Mouse (Mus musculus) R1 (cell line): Measurements from ENCODE around the gene Ankfy1.

ENCODE experiments used
- DNase-seq: peaks from one replicate; pipeline ENCODE4 v3.0.0-alpha.2; 2018; ENCODE audit warnings: low read depth, low spot score

The Ankfy1 gene

GRCm38 (mm10) chr11:72792033-72792432 lies 102.2 kb downstream of the Ankfy1 start:
- DNase-seq = no peak

GRCm38 (mm10) chr11:72795149-72795454 lies 105.3 kb downstream of the Ankfy1 start:
- DNase-seq = no peak

GRCm38 (mm10) chr11:72795455-72796295 lies 105.9 kb downstream of the Ankfy1 start, which contains the start of the genes Cyb5d2 and Zzef1:
Gene Cyb5d2 (minus strand): TSS chr11:72796142.
Gene Zzef1 (plus strand): TSS chr11:72796226.
- peak; percentile 98 for DNase-seq

GRCm38 (mm10) chr11:72796296-72796687 lies 106.5 kb downstream of the Ankfy1 start:
- DNase-seq = no peak

GRCm38 (mm10) chr11:72796773-72797338 lies 107.0 kb downstream of the Ankfy1 start:
- DNase-seq = peak; percentile 10

- DNase-seq = no peak
These were observed 108.3 kb downstream of the Ankfy1 start for GRCm38 (mm10) chr11:72798112-72798511.

GRCm38 (mm10) chr11:72801182-72801581 lies 111.4 kb downstream of the Ankfy1 start:
- no peak for DNase-seq

- DNase-seq = no peak
These were observed 113.2 kb downstream of the Ankfy1 start for GRCm38 (mm10) chr11:72803038-72803437.

GRCm38 (mm10) chr11:72804586-72804985 lies 114.8 kb downstream of the Ankfy1 start:
- no peak for DNase-seq

- no peak for DNase-seq
These were observed 115.4 kb downstream of the Ankfy1 start for GRCm38 (mm10) chr11:72805232-72805631.

- DNase-seq = no peak
These were observed 116.8 kb downstream of the Ankfy1 start for GRCm38 (mm10) chr11:72806556-72806955.

GRCm38 (mm10) chr11:72807992-72808391 lies 118.2 kb downstream of the Ankfy1 start:
- no peak for DNase-seq

- DNase-seq = no peak
These were observed 123.9 kb downstream of the Ankfy1 start for GRCm38 (mm10) chr11:72813687-72814086.

- peak; percentile 68 for DNase-seq
These were observed 124.4 kb downstream of the Ankfy1 start for GRCm38 (mm10) chr11:72814188-72814587.

- no peak for DNase-seq
These were observed 127.1 kb downstream of the Ankfy1 start for GRCm38 (mm10) chr11:72816859-72817258.

GRCm38 (mm10) chr11:72818067-72818466 lies 128.3 kb downstream of the Ankfy1 start:
- DNase-seq = no peak

GRCm38 (mm10) chr11:72821041-72821440 lies 131.2 kb downstream of the Ankfy1 start:
- no peak for DNase-seq
